Mouse (Mus musculus) layer of hippocampus, adult 11-12 months (tissue): ENCODE measurements around the gene Cuedc2.

Experiments used
- DNase-seq: peaks from one replicate; pipeline ENCODE4 v3.0.0; 2022; ENCODE audit warnings: low spot score

The Cuedc2 gene

GRCm38 (mm10) chr19:46338331-46338936, at the start of gene Cuedc2:
Gene Cuedc2 (minus strand): TSS chr19:46338702.
- peak; percentile 99 for DNase-seq

GRCm38 (mm10) chr19:46382275-46382674, 43.8 kb upstream of the Cuedc2 start:
- DNase-seq, result no peak

GRCm38 (mm10) chr19:46375891-46376290, 37.4 kb upstream of the Cuedc2 start:
- DNase-seq, result no peak

- peak; percentile 46 for DNase-seq
Measured at GRCm38 (mm10) chr19:46375489-46375888, 37.0 kb upstream of the Cuedc2 start.

GRCm38 (mm10) chr19:46374477-46375088, 36.1 kb upstream of the Cuedc2 start:
- no peak for DNase-seq

GRCm38 (mm10) chr19:46369204-46369603, 30.7 kb upstream of the Cuedc2 start:
- DNase-seq, result peak; percentile 58

GRCm38 (mm10) chr19:46367798-46368590, 29.5 kb upstream of the Cuedc2 start:
- DNase-seq, result peak; percentile 36

- DNase-seq, result no peak
Measured at GRCm38 (mm10) chr19:46363294-46364009, 24.9 kb upstream of the Cuedc2 start.

GRCm38 (mm10) chr19:46362104-46362503, 23.6 kb upstream of the Cuedc2 start:
- no peak for DNase-seq

- DNase-seq, result no peak
Measured at GRCm38 (mm10) chr19:46358381-46358780, 19.9 kb upstream of the Cuedc2 start.

GRCm38 (mm10) chr19:46357344-46358280, 19.1 kb upstream of the Cuedc2 start:
- no peak for DNase-seq

GRCm38 (mm10) chr19:46356701-46357138, 18.2 kb upstream of the Cuedc2 start:
- DNase-seq, result peak; percentile 90

- DNase-seq, result no peak
Measured at GRCm38 (mm10) chr19:46350168-46350932, 11.8 kb upstream of the Cuedc2 start, which contains the start of gene 2310034G01Rik. Gene 2310034G01Rik (minus strand): TSS chr19:46350302.

- DNase-seq, result no peak
Measured at GRCm38 (mm10) chr19:46349550-46349949, 11.0 kb upstream of the Cuedc2 start.

- DNase-seq, result peak; percentile 91
Measured at GRCm38 (mm10) chr19:46348761-46349458, 10.4 kb upstream of the Cuedc2 start.

- no peak for DNase-seq
Measured at GRCm38 (mm10) chr19:46347936-46348668, 9.6 kb upstream of the Cuedc2 start.

- no peak for DNase-seq
Measured at GRCm38 (mm10) chr19:46347146-46347545, 8.6 kb upstream of the Cuedc2 start.

- no peak for DNase-seq
Measured at GRCm38 (mm10) chr19:46344710-46345419, 6.4 kb upstream of the Cuedc2 start.
